Mouse (Mus musculus): ENCODE results near the gene Pla2g2d. TPM values are rescaled to one million over a fixed set of nuclear protein-coding genes. Genes with fewer than 3 reads are reported as not detected.
A peak's percentile ranks its signal among the peaks of the same experiment; 100 is the strongest.

The Pla2g2d gene
- total and polyA plus RNA-seq, 2 experiments from 2014 or later = 0.23 to 0.38 TPM

DNA sequence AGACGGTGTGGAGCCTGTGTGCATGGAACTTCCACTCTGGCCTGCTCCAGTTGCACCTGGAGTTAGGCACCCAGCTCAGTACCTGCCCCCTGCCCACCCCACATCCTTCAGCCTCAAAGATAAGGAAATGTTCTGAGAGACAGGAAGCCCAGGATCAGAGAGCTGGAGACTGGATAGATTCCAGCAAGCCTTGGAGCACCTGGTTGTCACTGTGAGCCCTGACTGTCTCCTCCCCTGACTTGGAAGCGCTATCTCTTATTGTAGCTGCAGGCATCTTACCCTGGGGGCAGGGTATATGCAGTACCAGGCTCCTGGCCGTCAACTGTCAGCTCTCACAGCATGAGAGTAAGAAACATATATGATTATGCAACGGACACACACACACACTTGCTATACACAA lies 20.1 kb upstream of the Pla2g2d start:
- H3K4me3 ChIP-seq (ENCODE audit: low read depth, low read length) = no peak overlapping the region
- no peaks in the 10 kb centered on the region for H3K27me3 ChIP-seq (ENCODE audit: insufficient read depth, low read length)
- no peak overlapping the region for H3K27ac ChIP-seq (ENCODE audit: low read depth, low read length)
- no peaks in the 10 kb centered on the region for H3K4me1 ChIP-seq (ENCODE audit: insufficient read depth)
- WGBS = 63% methylated on average over 4 of the region's 4 CpGs
- TF ChIP-seq CTCF (IDR thresholded peaks at IDR 0.05; ENCODE audit: low read depth) = no peak
- DNase-seq = no peak
- no peak overlapping the region for H3K4me2 ChIP-seq (ENCODE audit: low read depth)
- H3K9me3 ChIP-seq (ENCODE audit: low read length) = no peaks in the 10 kb centered on the region
- H3K36me3 ChIP-seq (ENCODE audit: insufficient read depth) = no peaks in the 10 kb centered on the region
- ATAC-seq = no peak
- H3K9ac ChIP-seq = no peak overlapping the region

DNA sequence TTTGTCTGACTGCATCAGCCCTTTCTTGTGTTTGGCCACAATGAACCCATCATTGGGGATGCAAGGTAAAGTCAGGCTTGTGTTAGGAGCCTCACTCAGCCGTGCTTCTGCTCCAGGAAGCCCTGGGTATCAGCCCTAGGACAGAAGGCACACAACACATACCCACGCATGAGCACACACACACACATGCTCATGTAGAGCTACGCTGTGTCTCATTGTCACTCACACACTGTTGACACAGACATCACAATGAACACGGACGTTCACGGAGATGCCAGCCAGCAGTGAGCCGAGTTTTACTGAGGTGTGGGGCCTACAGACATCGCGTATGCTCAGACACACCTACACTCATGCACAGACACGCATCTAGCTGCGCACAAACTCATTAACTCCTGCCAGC lies 19.6 kb upstream of the Pla2g2d start:
- ATAC-seq (no peak), DNase-seq (no peak)
- Histone ChIP-seq H3K9ac (no peak overlapping the region), H3K27me3 (ENCODE audit: insufficient read depth, low read length) (no peaks in the 10 kb centered on the region), H3K4me1 (ENCODE audit: insufficient read depth) (no peaks in the 10 kb centered on the region), H3K4me3 (ENCODE audit: low read depth, low read length) (no peak overlapping the region), H3K27ac (ENCODE audit: low read depth, low read length) (no peak overlapping the region), H3K4me2 (ENCODE audit: low read depth) (no peak overlapping the region), H3K9me3 (ENCODE audit: low read length) (no peaks in the 10 kb centered on the region), H3K36me3 (ENCODE audit: insufficient read depth) (no peaks in the 10 kb centered on the region)
- TF ChIP-seq CTCF (IDR thresholded peaks at IDR 0.05; ENCODE audit: low read depth) = no peak
- WGBS = 69% methylated on average over 11 of the region's 11 CpGs

DNA sequence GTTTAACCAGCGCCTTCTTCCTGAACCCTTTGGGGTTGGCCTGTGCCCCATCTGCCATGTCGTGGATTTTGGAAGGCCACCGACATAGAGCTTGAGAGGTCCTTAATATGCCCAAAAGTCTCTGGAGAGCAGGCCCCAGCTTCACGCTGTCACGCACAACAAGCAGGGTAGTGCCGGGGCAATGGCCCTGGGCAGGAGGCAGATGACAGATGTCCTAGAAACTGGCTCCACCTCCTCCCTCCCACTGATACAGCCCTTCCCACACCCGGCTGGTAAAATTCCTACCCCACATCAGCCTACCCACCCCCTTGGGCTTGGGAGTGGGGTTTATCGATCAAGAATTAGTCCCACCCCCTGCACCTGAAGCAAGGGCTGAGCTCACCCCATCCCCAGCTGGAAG lies 18.1 kb upstream of the Pla2g2d start, which contains the start of gene Pla2g2f:
Pla2g2f (minus strand) TSS at position 211 of the 400 bp plus-strand sequence.
- H3K27me3 ChIP-seq (ENCODE audit: insufficient read depth, low read length) = no peaks in the 10 kb centered on the region
- no peak within 1 kb of the TSS for H3K9ac ChIP-seq
- no peaks in the 10 kb centered on the region for H3K36me3 ChIP-seq (ENCODE audit: insufficient read depth)
- no peak for TF ChIP-seq CTCF (IDR thresholded peaks at IDR 0.05; ENCODE audit: low read depth)
- no peaks in the 10 kb centered on the region for H3K4me1 ChIP-seq (ENCODE audit: insufficient read depth)
- ATAC-seq (no peak), DNase-seq (no peak)
- no peaks in the 10 kb centered on the region for H3K9me3 ChIP-seq (ENCODE audit: low read length)
- H3K27ac ChIP-seq (ENCODE audit: low read depth, low read length) = no peak within 1 kb of the TSS
- WGBS = 79% methylated on average over 8 of the region's 8 CpGs
- no peak within 1 kb of the TSS for H3K4me3 ChIP-seq (ENCODE audit: low read depth, low read length)
- H3K4me2 ChIP-seq (ENCODE audit: low read depth) = no peak within 1 kb of the TSS

DNA sequence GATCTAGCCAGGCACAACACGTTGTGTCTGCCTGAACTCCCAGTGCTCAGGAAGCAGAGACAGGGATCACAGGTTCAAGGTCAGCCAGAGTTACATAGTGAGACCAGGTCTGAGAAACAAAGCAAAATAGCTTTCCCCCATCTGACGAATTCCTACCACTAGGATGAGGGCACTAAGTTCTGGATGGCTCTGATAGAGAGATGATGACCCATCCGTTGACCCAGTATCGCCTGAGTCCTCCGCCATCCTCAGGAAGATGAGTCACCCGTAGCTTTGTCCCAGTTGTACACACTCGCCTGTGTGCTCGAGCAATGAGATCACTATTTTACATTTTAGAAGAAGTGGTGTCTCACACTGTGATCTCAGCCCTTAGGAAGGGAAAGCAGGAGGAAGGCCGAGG lies 13.3 kb upstream of the Pla2g2d start:
- Histone ChIP-seq H3K27ac (ENCODE audit: low read depth, low read length) (no peak overlapping the region), H3K36me3 (ENCODE audit: insufficient read depth) (no peaks in the 10 kb centered on the region), H3K4me2 (ENCODE audit: low read depth) (no peak overlapping the region), H3K9me3 (ENCODE audit: low read length) (no peaks in the 10 kb centered on the region), H3K9ac (no peak overlapping the region), H3K4me3 (ENCODE audit: low read depth, low read length) (no peak overlapping the region), H3K27me3 (ENCODE audit: insufficient read depth, low read length) (no peaks in the 10 kb centered on the region; the same call in 1 of the 2 replicates), H3K4me1 (ENCODE audit: insufficient read depth) (no peaks in the 10 kb centered on the region)
- no peak for DNase-seq
- 79% methylated on average over 9 of the region's 9 CpGs for WGBS
- TF ChIP-seq CTCF (IDR thresholded peaks at IDR 0.05; ENCODE audit: low read depth) = no peak
- no peak for ATAC-seq

DNA sequence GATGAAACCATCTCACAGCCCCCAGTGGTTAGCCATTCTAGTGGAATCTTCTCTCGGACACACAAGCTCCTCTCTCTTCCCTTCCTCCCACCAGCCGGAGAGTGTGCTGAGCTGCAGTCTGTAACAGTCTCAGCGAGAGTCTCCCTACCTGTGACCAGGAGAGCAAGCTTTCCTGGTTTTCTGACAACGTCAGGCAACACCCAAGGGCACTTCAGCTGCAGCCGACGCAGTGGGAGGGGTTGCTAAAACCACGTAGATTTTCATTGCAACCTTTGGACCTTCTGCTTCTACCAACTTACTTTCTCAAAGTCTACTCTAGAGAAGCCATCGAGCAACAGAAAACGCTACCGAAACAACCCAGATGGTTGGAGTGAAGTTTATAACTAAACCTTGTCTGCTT lies 3.6 kb upstream of the Pla2g2d start:
- no peak for DNase-seq
- no peaks in the 10 kb centered on the region for H3K36me3 ChIP-seq (ENCODE audit: insufficient read depth)

DNA sequence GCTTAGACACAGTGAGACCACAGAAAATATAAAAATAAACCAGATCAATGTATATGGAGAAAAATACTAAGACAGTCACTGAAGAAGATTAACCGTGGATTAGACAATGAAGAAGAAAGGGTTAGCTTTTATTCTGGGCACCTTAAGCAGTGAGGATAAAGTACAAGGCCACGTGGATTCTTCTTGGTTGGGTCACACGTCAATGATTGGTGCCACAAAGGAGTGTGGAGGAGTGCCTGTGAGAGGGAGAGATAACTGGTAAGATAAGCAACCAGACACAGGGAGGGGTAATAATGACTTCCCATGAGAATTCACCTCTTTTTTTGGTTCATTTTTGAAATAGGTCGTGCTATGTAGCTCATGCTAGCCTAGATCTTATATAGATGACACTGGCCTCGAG lies 3.1 kb upstream of the Pla2g2d start:
- Histone ChIP-seq H3K9ac (no peak overlapping the region), H3K27ac (ENCODE audit: low read depth, low read length) (no peak overlapping the region), H3K27me3 (ENCODE audit: insufficient read depth, low read length) (no peaks in the 10 kb centered on the region), H3K4me3 (ENCODE audit: low read depth, low read length) (no peak overlapping the region), H3K4me2 (ENCODE audit: low read depth) (no peak overlapping the region), H3K9me3 (ENCODE audit: low read length) (no peaks in the 10 kb centered on the region), H3K36me3 (ENCODE audit: insufficient read depth) (no peaks in the 10 kb centered on the region), H3K4me1 (ENCODE audit: insufficient read depth) (no peaks in the 10 kb centered on the region)
- TF ChIP-seq CTCF (IDR thresholded peaks at IDR 0.05; ENCODE audit: low read depth) = no peak
- ATAC-seq (no peak), DNase-seq (no peak)
- 77% methylated on average over 5 of the region's 5 CpGs for WGBS

More for the DNA sequence above, 3.6 kb upstream of the Pla2g2d start:
- 86% methylated on average over 10 of the region's 10 CpGs for WGBS
- Histone ChIP-seq H3K9ac (no peak overlapping the region), H3K9me3 (ENCODE audit: low read length) (no peaks in the 10 kb centered on the region), H3K4me3 (ENCODE audit: low read depth, low read length) (no peak overlapping the region), H3K4me1 (ENCODE audit: insufficient read depth) (no peaks in the 10 kb centered on the region), H3K27me3 (ENCODE audit: insufficient read depth, low read length) (no peaks in the 10 kb centered on the region), H3K4me2 (ENCODE audit: low read depth) (no peak overlapping the region), H3K27ac (ENCODE audit: low read depth, low read length) (no peak overlapping the region)
- no peak for ATAC-seq
- no peak for TF ChIP-seq CTCF (IDR thresholded peaks at IDR 0.05; ENCODE audit: low read depth)

DNA sequence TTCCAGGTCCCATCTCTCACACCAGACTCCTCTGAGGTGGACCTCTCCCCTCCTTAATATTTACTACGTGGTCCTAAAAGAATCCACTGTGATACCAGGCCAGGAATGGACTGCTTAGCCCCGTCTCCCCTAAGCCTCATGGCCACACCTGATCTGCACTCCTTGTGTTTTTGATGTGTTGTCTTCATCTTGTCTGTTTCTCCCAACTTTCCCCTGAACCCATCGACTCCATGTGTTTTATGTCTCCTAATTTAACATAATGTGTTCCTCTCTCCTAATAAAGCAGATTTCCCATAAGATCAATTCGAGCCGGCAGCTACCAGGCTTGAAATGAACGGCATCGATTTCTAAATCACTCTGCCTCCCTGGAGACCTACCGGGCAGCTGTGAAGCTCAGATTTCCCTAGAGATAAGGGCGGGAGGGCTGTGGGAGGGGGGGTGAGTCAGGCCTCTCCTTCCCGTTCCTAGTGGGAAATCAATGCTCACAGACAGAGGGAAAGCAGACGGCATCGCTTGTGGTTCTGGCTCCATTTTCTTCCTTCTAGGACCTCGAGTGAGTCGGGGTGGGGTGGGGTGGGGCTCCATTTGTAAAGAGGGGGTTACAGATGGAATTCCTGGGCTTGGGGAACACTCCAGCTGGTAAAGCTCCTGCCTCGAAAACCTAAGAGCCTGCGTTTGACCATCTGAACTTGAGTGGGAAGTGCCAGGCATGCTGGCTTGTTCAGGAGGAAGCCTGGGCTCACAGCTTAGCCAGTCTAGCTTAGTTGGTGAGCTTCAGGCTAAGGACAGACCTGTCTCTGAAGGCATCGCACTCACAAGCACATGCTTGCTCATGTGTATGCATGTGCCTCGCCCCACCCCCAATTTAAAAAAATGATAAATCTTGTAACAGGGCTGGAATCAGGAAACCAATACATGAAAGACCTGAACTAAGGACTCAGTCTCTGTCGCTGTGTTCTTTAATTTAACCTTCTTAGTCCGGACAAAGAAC lies 2.2 kb downstream of the Pla2g2d start:
- no peak overlapping the region for H3K27ac ChIP-seq (ENCODE audit: low read depth, low read length)
- 44% methylated on average over 20 of the region's 20 CpGs for WGBS
- H3K36me3 ChIP-seq (ENCODE audit: insufficient read depth) = no peaks in the 10 kb centered on the region
- no peaks in the 10 kb centered on the region for H3K27me3 ChIP-seq (ENCODE audit: insufficient read depth, low read length)
- no peak overlapping the region for H3K4me2 ChIP-seq (ENCODE audit: low read depth)
- H3K4me3 ChIP-seq (ENCODE audit: low read depth, low read length) = no peak overlapping the region
- DNase-seq (peak; percentile 45), ATAC-seq (peak; percentile 48)
- H3K9ac ChIP-seq = no peak overlapping the region
- H3K4me1 ChIP-seq (ENCODE audit: insufficient read depth) = no peaks in the 10 kb centered on the region
- no peak for TF ChIP-seq CTCF (IDR thresholded peaks at IDR 0.05; ENCODE audit: low read depth)
- H3K9me3 ChIP-seq (ENCODE audit: low read length) = no peaks in the 10 kb centered on the region
